Mouse (Mus musculus): Measurements from ENCODE around the gene Tssc4.

GRCm38 (mm10) chr7:143110803-143111202 lies 41.8 kb downstream of the Tssc4 start:
- TF ChIP-seq CTCF (IDR thresholded peaks at IDR 0.05; ENCODE audit: borderline replicate concordance, insufficient read depth, low read length) = no peak
- no peak for TF ChIP-seq POLR2A (IDR thresholded peaks at IDR 0.05; ENCODE audit: low read depth, low read length)
